Mouse (Mus musculus) CD8-positive naive resting alpha-beta T cell, adult 2 months (primary cell): ENCODE data around the gene Lrrc28.
A peak's percentile ranks its signal among the peaks of the same experiment; 100 is the strongest.

ENCODE experiments used
- DNase-seq, 2 experiments: peaks; one replicate each; pipeline ENCODE4 v3.0.0; 2022; ENCODE audit warnings: low read depth in 2 of 2, low spot score in 2 of 2

Lrrc28 gene

DNA sequence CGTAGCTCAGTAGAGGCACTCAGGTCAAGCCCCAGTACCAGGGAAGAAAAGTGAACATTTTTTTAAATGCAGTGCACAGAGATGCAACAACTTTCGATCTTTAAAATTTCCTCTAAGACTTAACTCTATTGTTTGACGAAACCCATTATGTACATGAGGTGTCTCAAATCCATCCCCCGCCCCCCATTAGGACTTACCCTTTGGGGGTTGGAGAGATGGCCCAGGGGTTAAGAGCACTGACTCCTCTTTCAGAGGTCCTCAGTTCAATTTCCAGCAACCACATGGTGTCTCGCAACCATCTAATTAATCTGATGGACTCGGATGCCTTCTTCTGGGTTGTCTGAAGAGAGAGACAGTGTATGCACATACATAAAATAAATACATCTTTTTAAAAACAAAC is 1.1 kb upstream of the Lrrc28 start:
- no peak for DNase-seq

DNA sequence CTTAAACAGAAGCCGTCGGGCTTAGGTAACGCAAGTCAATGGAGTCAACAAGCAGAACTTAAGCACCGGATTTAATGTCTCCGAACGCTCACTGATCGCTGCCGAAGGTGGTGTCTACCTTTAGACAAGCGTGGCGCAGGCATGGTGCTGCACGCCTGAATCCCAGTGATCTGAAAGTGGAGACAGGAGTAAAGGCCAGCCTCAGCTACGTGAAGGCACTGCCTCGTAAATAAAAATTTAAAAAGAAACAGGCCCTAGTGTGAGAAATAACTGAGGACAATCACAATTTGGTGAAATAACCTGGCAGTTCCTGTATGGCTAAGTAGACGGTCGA is 580 bp upstream of the Lrrc28 start:
- DNase-seq = no peak

DNA sequence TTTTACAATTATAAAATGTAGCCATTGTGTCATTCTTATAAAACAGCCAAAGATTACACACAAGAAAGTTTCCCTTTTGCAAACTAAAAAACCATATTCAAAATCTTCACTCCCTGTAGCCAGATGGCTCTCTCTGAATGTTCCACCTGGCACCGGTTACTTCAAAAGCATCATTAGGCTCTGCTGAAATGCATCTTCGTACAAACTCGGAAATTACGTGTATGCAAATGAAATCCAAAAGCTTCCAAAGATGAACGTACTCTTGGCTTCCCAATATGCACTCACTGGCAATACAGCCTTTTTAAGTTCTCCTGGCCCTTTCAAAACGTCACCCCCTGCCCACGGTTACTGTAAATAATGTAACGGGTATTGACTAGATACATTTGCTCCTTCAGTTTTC is 777 bp downstream of the Lrrc28 start:
- DNase-seq = no peak

- no peak for DNase-seq
These were observed 2.1 kb downstream of the Lrrc28 start for GRCm38 (mm10) chr7:67642955-67643354.

- no peak for DNase-seq
These were observed 6.1 kb downstream of the Lrrc28 start for GRCm38 (mm10) chr7:67639006-67639405.

DNA sequence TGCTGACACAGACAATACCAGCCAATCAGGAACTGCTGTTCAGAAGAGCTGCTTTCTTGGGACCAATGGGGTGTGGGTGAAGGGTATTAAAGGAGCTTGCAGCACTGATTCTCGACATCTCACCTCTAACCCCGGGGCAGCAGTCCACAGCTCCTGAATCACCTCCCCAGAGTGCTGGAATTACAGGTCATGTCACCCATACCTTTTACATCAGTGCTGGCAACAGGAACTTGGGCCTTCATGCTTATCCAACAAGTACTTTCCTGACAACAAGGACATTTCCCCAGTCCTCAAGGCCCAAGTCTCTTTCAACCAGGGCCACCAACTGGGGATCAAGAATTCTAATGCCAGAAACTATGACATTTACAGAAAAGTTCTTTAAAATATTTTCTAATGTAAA is 8.9 kb downstream of the Lrrc28 start:
- DNase-seq = no peak

GRCm38 (mm10) chr7:67634210-67634609 is 10.9 kb downstream of the Lrrc28 start:
- DNase-seq = no peak

DNA sequence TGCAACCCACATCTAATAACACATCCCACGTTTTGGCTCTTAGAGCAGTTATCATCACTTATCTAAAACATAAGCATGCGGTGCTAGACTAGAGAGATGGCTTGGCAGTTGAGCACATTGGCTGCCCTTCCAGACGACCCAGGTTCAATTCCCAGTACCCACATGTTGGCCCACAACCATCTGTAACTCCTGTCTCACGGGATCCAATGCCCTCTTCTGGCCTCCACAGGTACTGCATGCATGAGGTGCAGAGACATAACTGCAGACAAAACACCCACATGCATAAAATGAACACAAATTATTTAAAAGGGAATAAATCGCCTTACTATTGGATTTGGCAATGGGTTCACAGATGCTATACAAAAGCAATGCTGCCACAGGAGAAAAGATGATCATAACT is 12.7 kb downstream of the Lrrc28 start:
- peak in 1 of 2 experiments; percentile 27 for DNase-seq

- DNase-seq = peak; percentile 57 to 66
These were observed 14.3 kb downstream of the Lrrc28 start for GRCm38 (mm10) chr7:67630817-67631216.

GRCm38 (mm10) chr7:67629681-67630080 is 15.4 kb downstream of the Lrrc28 start:
- DNase-seq = no peak

- DNase-seq = no peak
These were observed 18.4 kb downstream of the Lrrc28 start for GRCm38 (mm10) chr7:67626671-67627070.

DNA sequence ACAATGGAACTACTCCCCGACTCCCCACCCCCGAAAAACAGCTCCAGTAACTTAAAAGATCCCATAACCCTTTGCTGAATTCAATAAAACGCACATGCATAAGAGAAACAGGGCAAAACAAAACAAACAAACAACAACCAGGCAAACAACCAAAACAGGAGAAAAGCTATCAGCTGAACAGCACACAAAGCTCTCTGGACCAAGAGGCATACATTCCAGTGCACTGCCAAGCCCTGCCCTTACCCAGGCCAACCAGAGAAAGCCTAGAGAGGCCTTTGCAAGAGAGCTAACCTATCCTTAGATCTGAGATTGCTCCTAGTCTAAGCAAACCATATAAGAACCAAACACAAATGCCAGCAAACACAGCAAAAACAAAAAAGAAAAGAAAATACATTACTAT is 22.9 kb downstream of the Lrrc28 start:
- DNase-seq = no peak

DNA sequence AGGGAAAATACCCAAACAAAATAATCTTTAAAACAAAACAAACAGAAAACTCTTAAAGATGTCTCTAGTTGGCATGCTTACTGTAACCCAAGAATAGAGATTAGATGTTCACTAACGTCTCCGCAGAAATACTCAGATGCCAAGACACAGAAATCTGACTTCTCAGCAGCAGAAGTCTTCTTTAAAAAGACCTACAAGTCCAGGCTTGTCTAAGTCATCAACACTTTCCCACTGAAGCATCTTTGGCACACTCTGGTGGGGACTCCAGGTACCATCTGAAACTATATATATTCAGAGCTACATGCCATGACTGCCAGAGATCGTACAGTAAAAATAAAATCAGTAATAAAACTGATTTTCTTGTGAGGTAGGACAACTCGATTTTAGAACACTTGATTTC is 25.2 kb downstream of the Lrrc28 start:
- no peak for DNase-seq

- DNase-seq = no peak
These were observed 26.8 kb downstream of the Lrrc28 start for GRCm38 (mm10) chr7:67618316-67618715.

DNA sequence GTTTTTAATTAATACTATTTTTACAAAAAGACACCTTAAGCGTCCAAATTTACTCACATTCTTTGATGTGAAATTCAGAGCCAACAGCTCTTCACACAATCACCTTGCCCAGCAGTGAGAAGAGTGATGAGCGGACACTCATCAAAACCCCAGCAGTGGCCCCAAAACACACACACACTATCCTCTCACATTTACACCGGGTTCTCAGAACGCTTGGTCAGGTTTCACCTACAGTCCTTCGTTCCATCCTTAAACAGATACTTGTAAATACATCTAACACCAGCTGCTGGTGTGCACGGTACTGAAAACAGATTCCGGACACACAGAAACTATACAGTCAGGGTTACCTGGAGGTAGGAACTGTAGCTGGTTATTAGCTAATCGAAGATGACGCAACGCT is 27.4 kb downstream of the Lrrc28 start:
- DNase-seq = no peak

GRCm38 (mm10) chr7:67616890-67617289 is 28.2 kb downstream of the Lrrc28 start:
- DNase-seq = no peak

DNA sequence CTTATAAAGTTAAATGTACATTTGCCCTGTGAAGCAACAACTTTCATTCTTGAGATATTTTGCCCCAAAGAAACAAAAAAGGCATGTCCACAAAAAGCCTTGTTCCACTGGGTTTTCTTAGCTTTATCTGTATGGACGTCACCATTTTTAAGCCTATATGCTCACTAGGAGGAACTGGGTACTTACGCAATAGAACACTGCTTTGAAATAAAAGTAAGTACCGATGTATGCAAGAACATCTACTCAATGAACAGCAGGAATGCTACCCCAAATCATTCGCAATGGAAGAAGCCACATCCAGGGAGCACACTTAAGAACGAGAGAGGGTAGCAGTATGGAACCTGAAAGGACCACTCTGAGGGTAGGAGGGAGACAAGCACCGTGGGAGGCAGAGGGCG is 30.6 kb downstream of the Lrrc28 start:
- DNase-seq = no peak

DNA sequence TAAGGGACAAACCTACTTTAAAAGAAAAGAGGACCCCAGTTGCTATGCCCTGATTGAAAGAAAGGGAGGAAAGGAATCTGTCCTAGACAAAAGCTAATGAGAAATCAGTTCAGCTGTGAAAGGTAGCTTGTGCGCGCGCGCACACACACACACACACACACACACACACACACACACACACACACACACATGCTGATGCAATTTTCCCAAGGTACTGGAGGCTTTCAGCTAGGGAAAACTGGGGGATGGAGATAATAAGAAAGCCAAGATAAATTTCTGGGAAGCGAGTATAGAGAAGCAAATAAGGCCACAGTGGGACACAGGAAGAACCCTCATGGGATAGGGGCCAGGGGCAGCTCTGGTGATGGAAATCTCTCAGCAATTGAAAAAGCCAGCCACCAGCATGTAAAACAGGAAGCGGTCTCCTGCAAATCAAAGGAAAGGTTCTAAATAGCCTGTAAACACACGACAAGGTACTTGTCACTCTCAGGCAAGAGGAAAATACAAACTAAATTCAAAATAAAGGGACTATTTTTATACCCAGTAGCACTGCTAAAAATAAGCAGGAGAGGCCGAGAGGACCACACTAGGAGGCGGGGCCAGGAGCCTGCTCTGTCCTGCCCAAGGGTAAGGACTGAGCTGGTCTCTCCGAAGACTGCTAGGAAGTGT is 31.1 kb downstream of the Lrrc28 start:
- DNase-seq = no peak

- no peak for DNase-seq
These were observed 36.6 kb downstream of the Lrrc28 start for GRCm38 (mm10) chr7:67608348-67609024.

DNA sequence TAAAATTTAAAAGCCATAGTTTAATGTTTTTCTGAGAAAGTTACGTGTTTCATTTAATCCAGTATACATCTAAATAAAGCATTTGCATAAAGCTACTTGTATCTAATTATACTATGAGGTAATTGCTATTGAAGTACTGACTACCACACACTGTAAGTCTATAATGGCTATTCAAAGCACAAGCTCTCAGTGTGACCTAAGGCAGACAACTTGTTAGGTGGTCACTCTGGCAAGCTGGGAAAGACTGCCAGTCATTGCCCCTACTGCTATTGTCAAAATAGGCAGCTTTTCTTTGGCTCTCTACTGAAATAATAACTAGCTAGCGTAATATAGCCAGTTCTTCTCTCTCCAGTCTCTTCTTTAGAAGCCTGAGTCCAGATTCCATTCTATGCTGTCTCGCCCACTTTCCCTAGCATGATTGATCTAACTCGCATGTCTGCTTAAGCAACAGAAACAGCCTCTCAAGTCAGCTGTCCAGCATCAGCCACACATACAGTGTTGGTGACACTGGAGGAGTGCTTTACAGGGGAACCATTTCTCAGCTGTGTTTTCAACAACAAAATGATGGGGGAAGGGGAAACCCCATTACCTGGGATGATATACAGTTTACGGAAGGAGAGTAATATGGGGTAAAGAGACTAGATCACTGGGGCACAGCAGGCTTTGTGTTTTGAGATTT is 37.3 kb downstream of the Lrrc28 start:
- no peak for DNase-seq

GRCm38 (mm10) chr7:67606250-67606649 is 38.8 kb downstream of the Lrrc28 start:
- DNase-seq = no peak

- DNase-seq = no peak
These were observed 40.0 kb downstream of the Lrrc28 start for GRCm38 (mm10) chr7:67605114-67605513.

- no peak for DNase-seq
These were observed 47.0 kb downstream of the Lrrc28 start for GRCm38 (mm10) chr7:67598050-67598449.
